Mouse (Mus musculus) limb, embryonic 14.5 days (tissue): Measurements from ENCODE around the gene Mogat2. TPM values are rescaled to one million over a fixed set of nuclear protein-coding genes. Genes with fewer than 3 reads are reported as not detected.

ENCODE experiments used
- ATAC-seq: fragments of 200-750 bp; cut with Nextera tagmentation; 2 replicates; pipeline ENCODE4 v1.8.0; 2017; ENCODE audit warnings: low read depth, moderate number of reproducible peaks, moderate TSS enrichment; ENCODE audit not compliant: low FRiP score
- DNase-seq: peaks from one replicate; pipeline ENCODE4 v3.0.0-alpha.2; 2015; ENCODE audit warnings: low spot score
- H3K27ac ChIP-seq: fragments of 300-500 bp; sonication (generic); replicated peaks from 2 replicates; pipeline ENCODE4 v1.5.1; 2014; ENCODE audit warnings: low read depth, mild to moderate bottlenecking, low read length, moderate library complexity, mixed read lengths
- H3K27me3 ChIP-seq: fragments of 300-500 bp; sonication (generic); 2 replicates; pipeline ENCODE4 v1.6.1; 2014; ENCODE audit warnings: low read length, mixed read lengths; ENCODE audit not compliant: control insufficient read depth, insufficient read depth
- H3K36me3 ChIP-seq: fragments of 300-500 bp; sonication (generic); 2 replicates; pipeline ENCODE4 v1.6.1; 2014; ENCODE audit warnings: mild to moderate bottlenecking, low read length, moderate library complexity, mixed read lengths; ENCODE audit not compliant: control insufficient read depth, insufficient read depth
- H3K4me1 ChIP-seq: fragments of 300-500 bp; sonication (generic); 2 replicates; pipeline ENCODE4 v1.6.1; 2014; ENCODE audit warnings: antibody characterized with exemption, low read length, mixed read lengths; ENCODE audit not compliant: control insufficient read depth, insufficient read depth
- H3K4me2 ChIP-seq: fragments of 300-500 bp; sonication (generic); replicated peaks from 2 replicates; pipeline ENCODE4 v1.6.1; 2014; ENCODE audit warnings: low read depth, mild to moderate bottlenecking, low read length, moderate library complexity; ENCODE audit not compliant: severe bottlenecking
- H3K4me3 ChIP-seq: fragments of 300-500 bp; sonication (generic); replicated peaks from 2 replicates; pipeline ENCODE4 v1.5.1; 2014; ENCODE audit warnings: low read length
- H3K9ac ChIP-seq: fragments of 300-500 bp; sonication (generic); 2 replicates; pipeline ENCODE4 v1.6.1; 2014; ENCODE audit warnings: mild to moderate bottlenecking, low read depth, low read length, moderate library complexity; ENCODE audit not compliant: severe bottlenecking
- H3K9me3 ChIP-seq: fragments of 300-500 bp; sonication (generic); 2 replicates; pipeline ENCODE4 v1.6.1; 2016; ENCODE audit warnings: low read length; ENCODE audit not compliant: control insufficient read depth
- POLR2A ChIP-seq: fragments of 200-500 bp; IDR thresholded peaks from 2 replicates; pipeline ENCODE4 v1.8.0; 2012; ENCODE audit warnings: inconsistent platforms, mild to moderate bottlenecking, moderate library complexity, borderline replicate concordance; ENCODE audit not compliant: insufficient read depth, insufficient read length; ENCODE audit errors: extremely low read depth
- WGBS: fragments of 180-500 bp; shearing (Covaris S2); extraction: QIAGEN DNeasy Blood & Tissue Kit; methylation state at CpG from one replicate; pipeline ENCODE4 v1.1.7; 2014; 5-methylcytosine and 5-hydroxymethylcytosine counted together
- polyA plus RNA-seq, 2 experiments: library from polyadenylated mRNA; depleted of rRNA in 1 of 2; stranded (reverse) in 1 of 2; unstranded in 1 of 2; fragments of >200 nt; fragmentation: Nextera tagmentation in 1 of 2; extraction: Ambion mirVana in 1 of 2; gene quantifications; 2 replicates each; pipeline versions ENCODE4 v1.2.1 to v1.2.3; 2012 to 2014

The Mogat2 gene
- 2.2 and 3.6 TPM in 2 replicates for polyA plus RNA-seq (2012; rRNA removed)
- 4.5 and 5.1 TPM in 2 replicates for polyA plus RNA-seq (2014; fragmentation: Nextera tagmentation; extraction: Ambion mirVana)

- 0 out of 2 replicates have a peak within 1 kb of the TSS, but pooled peaks have one; percentile 16 for H3K9ac ChIP-seq
- WGBS = 6% methylated on average over 13 of the region's 13 CpGs
- peak within 1 kb of the TSS; percentile 42 for H3K4me2 ChIP-seq
- no peaks in the 10 kb centered on the region for H3K9me3 ChIP-seq
- ATAC-seq = no peak; the same call in 1 of the 2 replicates
- no peak within 1 kb of the TSS for H3K27ac ChIP-seq
- H3K4me3 ChIP-seq = peak within 1 kb of the TSS; percentile 19
- peaks cover 16% of the 10 kb centered on the region for H3K4me1 ChIP-seq
- H3K36me3 ChIP-seq = no peaks in the 10 kb centered on the region
- no peak for TF ChIP-seq POLR2A
- no peak for DNase-seq
- no peaks in the 10 kb centered on the region for H3K27me3 ChIP-seq
These were observed at the start of gene Mogat2 for GRCm38 (mm10) chr7:99238417-99238816. Mogat2 (minus strand) TSS chr7:99238619.

- Histone ChIP-seq H3K4me2 (no peak overlapping the region), H3K9me3 (no peaks in the 10 kb centered on the region), H3K36me3 (no peaks in the 10 kb centered on the region), H3K9ac (no peak overlapping the region), H3K4me3 (no peak overlapping the region), H3K27ac (no peak overlapping the region), H3K4me1 (peaks cover 3% of the 10 kb centered on the region; the same call in 1 of the 2 replicates), H3K27me3 (no peaks in the 10 kb centered on the region)
- WGBS = 78% methylated on average over 3 of the region's 3 CpGs
- TF ChIP-seq POLR2A = no peak
- ATAC-seq (no peak), DNase-seq (no peak)
These were observed 48.9 kb upstream of the Mogat2 start for GRCm38 (mm10) chr7:99287287-99287686.

GRCm38 (mm10) chr7:99279586-99279985 lies 41.2 kb upstream of the Mogat2 start:
- no peaks in the 10 kb centered on the region for H3K27me3 ChIP-seq
- H3K4me2 ChIP-seq = no peak overlapping the region
- no peak for TF ChIP-seq POLR2A
- no peaks in the 10 kb centered on the region for H3K9me3 ChIP-seq
- no peaks in the 10 kb centered on the region for H3K4me1 ChIP-seq
- H3K36me3 ChIP-seq = no peaks in the 10 kb centered on the region
- DNase-seq (no peak), ATAC-seq (no peak)
- H3K27ac ChIP-seq = no peak overlapping the region
- H3K9ac ChIP-seq = no peak overlapping the region
- no peak overlapping the region for H3K4me3 ChIP-seq
- 48% methylated on average over 8 of the region's 8 CpGs for WGBS

GRCm38 (mm10) chr7:99278309-99278708 lies 39.9 kb upstream of the Mogat2 start:
- Histone ChIP-seq H3K9ac (no peak overlapping the region), H3K27me3 (no peaks in the 10 kb centered on the region), H3K9me3 (no peaks in the 10 kb centered on the region), H3K36me3 (no peaks in the 10 kb centered on the region), H3K4me2 (no peak overlapping the region), H3K4me1 (no peaks in the 10 kb centered on the region), H3K27ac (no peak overlapping the region), H3K4me3 (no peak overlapping the region)
- WGBS = 85% methylated on average over 8 of the region's 8 CpGs
- no peak for TF ChIP-seq POLR2A
- DNase-seq (no peak), ATAC-seq (no peak)

- Histone ChIP-seq H3K4me1 (no peaks in the 10 kb centered on the region), H3K27ac (no peak overlapping the region), H3K27me3 (no peaks in the 10 kb centered on the region), H3K36me3 (no peaks in the 10 kb centered on the region), H3K9ac (no peak overlapping the region), H3K4me3 (no peak overlapping the region), H3K9me3 (no peaks in the 10 kb centered on the region), H3K4me2 (no peak overlapping the region)
- no peak for TF ChIP-seq POLR2A
- DNase-seq (no peak), ATAC-seq (no peak)
- 57% methylated on average over 1 of the region's 1 CpGs for WGBS
These were observed 38.3 kb upstream of the Mogat2 start for GRCm38 (mm10) chr7:99276679-99277078.
